Mouse (Mus musculus) gastrocnemius, postnatal 25 days (tissue): ENCODE results near the gene Clk3. TPM values are rescaled to one million over a fixed set of nuclear protein-coding genes. Genes with fewer than 3 reads are reported as not detected.
"Not testable (repeated sequence)": the region's sequence is repeated elsewhere in the genome, so short reads cannot be mapped to it uniquely, and the experiment has no call there.

ENCODE experiments used
- DNase-seq: peaks from one replicate; pipeline ENCODE4 v3.0.0; 2022
- total RNA-seq, 2 experiments: library from RNA; stranded (reverse); gene quantifications; 1 replicate in 1 of 2; 2 replicates in 1 of 2; pipeline ENCODE4 v1.2.3; 2021

The Clk3 gene
- total RNA-seq, 2 experiments from 2014 or later = 28.7 to 31.3 TPM

DNA sequence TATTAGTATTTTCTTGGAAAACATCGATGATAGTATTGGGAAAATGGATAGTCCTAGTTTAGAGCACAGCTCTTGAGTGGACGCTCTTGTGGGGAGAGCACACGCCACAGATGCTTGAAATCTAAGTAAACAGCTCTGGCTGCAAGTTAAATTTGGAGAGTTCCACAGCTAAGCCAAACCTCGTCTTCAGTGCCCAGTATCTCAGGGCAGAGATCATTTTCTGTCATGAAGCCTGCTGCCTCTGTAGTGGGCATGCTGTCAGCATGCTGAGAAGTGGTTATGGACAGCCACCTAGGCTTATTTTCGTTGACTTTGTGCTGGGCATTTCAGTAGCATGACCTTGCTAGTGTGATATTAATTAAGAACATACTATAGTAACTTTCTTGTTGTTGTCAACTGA lies 41.9 kb downstream of the Clk3 start:
- peak; percentile 53 for DNase-seq

DNA sequence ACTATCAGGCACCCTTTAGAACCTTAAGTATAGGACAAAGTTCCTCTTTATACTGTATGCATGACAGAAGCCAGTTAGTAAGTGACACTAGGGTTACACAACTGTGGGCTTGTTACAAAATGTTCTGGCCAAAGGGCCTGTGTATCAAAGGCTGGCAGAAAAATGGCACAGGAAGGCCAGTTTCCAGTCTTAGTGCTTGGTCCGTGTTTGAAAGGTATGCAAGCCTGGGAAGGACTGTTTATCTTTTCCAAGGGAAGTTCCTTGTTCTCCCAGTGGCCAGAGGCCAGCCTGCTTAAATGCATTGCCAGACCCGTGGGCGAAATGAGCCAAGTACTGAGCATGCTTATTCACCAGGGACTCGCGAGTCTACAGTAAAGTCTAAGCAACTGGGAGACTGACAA lies 42.3 kb downstream of the Clk3 start:
- peak; percentile 86 for DNase-seq

DNA sequence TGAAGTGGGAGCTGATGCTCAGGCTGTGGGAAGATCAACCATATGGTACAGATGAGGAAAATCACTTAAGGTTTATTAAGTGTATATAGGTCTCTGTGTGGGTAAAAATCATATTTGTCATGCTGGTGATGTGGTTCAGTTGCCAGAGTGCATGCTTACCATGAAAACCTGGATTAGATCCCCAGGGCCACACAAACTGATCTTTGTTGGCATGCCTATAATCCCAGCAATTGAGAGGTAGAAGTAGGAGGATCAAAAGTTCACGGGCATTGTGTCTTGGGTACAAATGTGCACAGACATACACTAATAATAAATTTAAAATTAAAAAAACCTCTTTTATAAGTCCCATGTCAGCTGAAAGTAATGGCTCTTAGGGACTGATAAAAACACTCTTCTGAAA lies 43.3 kb downstream of the Clk3 start:
- DNase-seq = no peak

DNA sequence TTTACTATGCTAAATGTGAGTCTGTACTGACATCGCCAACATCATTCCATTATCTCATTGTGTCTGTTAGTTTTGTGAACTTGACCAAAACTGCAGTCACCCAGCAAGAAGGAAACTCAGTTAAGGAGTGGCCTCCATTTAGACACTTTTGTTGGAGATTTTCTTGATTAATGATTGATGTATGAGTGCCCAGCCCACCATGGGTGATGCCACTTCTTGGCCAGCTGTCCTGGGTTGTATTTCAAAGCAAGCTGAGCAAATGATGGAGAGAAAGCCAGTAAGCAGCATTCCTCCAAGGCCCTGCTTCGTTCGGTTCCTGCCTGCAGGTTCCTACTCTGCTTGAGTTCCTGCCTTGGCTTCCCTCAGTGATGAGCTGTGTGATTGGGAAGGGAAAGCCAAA lies 44.9 kb downstream of the Clk3 start:
- no peak for DNase-seq

DNA sequence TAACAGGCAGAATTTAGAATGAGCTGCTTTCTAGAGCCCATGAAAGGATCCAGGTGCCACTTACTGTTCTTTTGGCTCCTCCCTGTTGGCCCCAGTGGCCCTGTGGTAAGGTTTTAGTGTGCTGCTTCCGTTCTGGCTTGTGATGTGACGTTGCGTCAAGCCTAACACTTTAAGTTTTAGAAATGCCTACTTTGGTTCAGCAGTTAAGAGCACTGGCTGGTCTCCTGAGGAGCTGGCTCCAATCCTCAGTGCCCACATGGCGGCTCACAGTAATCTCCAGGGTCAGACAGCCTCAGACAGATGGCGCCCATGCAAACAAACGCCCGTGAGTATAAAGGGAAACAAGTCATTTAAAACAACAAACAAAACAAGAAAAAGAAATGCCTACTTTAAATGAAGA lies 47.3 kb downstream of the Clk3 start:
- DNase-seq = no peak

DNA sequence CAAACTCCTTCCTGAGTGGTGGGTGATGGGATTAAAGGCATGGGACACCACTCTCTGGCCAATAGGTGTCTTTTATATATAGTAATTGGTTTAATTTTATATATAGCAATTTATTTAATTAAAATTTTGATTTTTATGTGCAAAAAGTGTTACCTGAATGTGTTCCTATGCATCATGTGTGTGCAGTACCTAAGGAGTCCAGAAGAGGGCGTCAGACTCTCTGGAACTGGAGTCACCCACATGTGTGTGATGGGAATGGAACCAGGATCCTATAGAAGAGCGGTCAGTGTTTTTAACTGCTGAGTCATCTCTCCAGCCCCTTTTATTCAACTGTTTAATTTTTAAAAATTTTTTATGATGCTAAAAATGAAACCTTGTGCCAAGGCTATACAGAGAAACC lies 53.5 kb downstream of the Clk3 start:
- DNase-seq = no peak

DNA sequence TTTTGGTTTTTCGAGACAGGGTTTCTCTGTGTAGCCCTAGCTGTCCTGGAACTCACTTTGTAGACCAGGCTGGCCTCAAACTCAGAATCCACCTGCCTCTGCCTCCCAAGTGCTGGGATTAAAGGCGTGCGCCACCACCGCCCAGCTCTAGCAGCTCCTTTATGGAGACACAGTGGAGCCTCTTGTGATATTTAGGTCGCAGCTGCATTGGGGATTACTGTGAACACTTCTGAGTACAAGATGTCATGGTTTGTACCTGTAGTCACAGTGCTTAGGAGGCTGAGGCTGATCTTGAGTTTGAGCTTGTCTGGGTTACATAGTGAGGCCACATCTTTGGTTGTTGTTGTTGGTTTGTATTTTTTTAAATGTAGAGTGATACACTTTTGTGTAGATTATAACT lies 55.4 kb downstream of the Clk3 start:
- not testable (repeated sequence) for DNase-seq

DNA sequence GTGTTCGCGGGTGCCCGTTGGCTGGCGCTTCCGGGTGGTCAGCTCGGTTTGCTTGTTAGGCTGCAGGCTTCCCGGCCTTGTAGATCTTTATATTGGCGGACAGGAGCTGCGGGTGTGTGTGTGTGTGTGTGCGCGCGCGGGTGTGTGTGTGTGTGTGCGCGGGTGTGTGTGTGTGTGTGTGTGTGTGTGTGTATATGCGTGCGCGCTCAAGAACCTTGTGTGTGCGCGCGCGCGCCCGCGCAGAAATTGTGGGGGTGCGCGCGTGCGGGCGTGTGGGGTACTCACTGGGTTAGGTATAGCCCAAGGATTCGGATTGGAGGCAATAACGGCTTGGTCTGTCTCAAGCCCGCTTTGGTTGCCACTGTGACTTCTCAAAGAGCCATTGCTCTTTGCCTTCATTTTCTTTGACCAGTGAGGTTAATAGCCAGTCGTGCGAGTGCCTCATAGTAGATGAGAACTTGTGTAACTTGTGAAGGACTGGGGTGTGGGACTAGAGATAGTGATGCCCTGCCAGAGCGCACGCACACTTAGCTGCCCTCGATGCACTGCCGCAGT lies 56.9 kb downstream of the Clk3 start:
- DNase-seq = no peak

DNA sequence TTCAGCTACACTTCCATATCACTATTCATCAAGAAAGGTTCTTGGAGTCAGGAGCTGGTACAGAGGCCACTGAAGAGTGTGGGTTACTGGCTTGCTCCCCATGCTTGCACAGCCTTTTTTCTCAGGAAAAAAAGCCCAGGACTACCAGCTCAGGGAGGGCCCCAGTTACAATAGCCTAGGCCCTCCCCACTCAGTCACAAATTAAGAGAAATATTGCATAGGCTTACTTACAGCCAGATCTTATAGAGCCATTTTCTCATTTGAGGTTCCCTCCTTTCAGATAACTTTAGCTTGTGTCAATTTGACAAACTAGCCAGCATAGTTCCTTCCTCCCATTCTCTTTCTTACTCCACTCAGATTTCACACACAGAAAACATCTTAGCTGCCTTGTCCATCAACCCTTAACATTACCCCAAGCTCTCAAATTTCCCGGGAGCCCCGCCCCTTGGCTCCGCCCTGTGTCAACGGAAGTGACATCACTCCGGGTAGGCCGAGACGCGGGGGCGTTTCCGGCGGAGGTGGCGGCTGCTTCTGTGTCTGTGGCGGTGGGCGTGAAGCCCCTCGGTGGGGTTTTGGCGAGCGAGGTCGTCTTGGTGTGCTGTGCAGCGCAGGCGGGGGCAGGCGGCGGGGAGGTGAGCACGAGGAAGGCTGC lies 57.5 kb downstream of the Clk3 start, which contains the start of gene Edc3:
TSS of gene Edc3 (plus strand) at position 473 of the 652 bp plus-strand sequence.
- DNase-seq = peak; percentile 84

DNA sequence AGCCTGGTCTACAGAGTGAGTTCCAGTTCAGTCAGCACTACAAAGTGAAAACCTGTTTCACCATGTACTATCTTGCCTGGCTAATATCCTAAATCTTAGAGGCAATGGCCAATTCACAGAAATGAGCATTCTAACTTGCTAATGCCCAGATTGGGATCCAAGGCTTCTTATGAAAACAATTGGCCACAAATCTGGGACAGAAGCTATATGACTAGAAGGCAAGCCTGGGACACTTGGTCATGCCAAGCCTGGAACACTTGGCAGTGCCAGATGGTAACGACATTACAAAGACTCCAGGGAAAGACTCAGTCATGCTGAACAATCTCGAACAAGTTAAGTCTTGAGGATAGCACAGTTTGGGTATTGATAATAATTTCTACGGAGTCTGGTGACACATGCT lies 59.2 kb downstream of the Clk3 start:
- DNase-seq = no peak

Other genes starting within 250 kb of the Clk3 start
- 1,000 to 10,000 TPM; 1,447 to 1,511 TPM for gene Cox5a, start 244.6 kb downstream of the Clk3 start, total RNA-seq
- 1 to 10 TPM; 3.3 to 5.6 TPM for gene Fam219b, start 228.3 kb downstream of the Clk3 start, total RNA-seq
- gene Mpi, start 213.1 kb downstream of the Clk3 start, total RNA-seq = 10 to 100 TPM; 75.1 to 87.6 TPM
- 10 to 100 TPM; 31.3 to 36.9 TPM for gene Scamp2, start 204.9 kb downstream of the Clk3 start, total RNA-seq
- 1 to 10 TPM; 3.8 to 4.0 TPM for gene Ulk3, start 176.4 kb downstream of the Clk3 start, total RNA-seq
- not detected for gene Cplx3, start 159.6 kb downstream of the Clk3 start, total RNA-seq
- not detected for gene Lman1l, start 145.1 kb downstream of the Clk3 start, total RNA-seq
- gene Csk, start 112.2 kb downstream of the Clk3 start, total RNA-seq = 10 to 100 TPM in 1 of 2 experiments, 1 to 10 TPM in 1; 8.4 to 13.0 TPM
- not detected for gene Cyp1a2, start 82.2 kb downstream of the Clk3 start, total RNA-seq
- gene Cyp1a1, start 77.9 kb downstream of the Clk3 start, total RNA-seq = under 1 TPM; 0.21 to 0.31 TPM
- 1 to 10 TPM; 4.9 to 6.0 TPM for gene Edc3, start 57.3 kb downstream of the Clk3 start, total RNA-seq
- gene Arid3b, start 70.9 kb upstream of the Clk3 start, total RNA-seq = 1 to 10 TPM; 2.1 to 2.8 TPM
- gene Ubl7, start 145.1 kb upstream of the Clk3 start, total RNA-seq = 10 to 100 TPM; 62.2 to 63.6 TPM
- 1 to 10 TPM; 8.8 to 9.8 TPM for gene Sema7a, start 174.3 kb upstream of the Clk3 start, total RNA-seq
- gene Cyp11a1, start 240.6 kb upstream of the Clk3 start, total RNA-seq = under 1 TPM; 0.15 to 0.32 TPM